Mouse (Mus musculus) lung, postnatal 0 days (tissue): ENCODE measurements around the gene Traf3. TPM values are rescaled to one million over a fixed set of nuclear protein-coding genes. Genes with fewer than 3 reads are reported as not detected.

ENCODE experiments used
- ATAC-seq: fragments of 200-750 bp; cut with Nextera tagmentation; 2 replicates; pipeline ENCODE4 v1.8.0; 2017; ENCODE audit warnings: moderate library complexity
- DNase-seq: peaks from one replicate; pipeline ENCODE4 v3.0.0-alpha.2; 2016; ENCODE audit warnings: low spot score
- H3K27ac ChIP-seq: fragments of 300-500 bp; sonication (generic); 2 replicates; pipeline ENCODE4 v1.5.1; 2014; ENCODE audit warnings: antibody characterized with exemption, mild to moderate bottlenecking, low read length, mixed read lengths
- H3K27me3 ChIP-seq: fragments of 300-500 bp; sonication (generic); replicated peaks from 2 replicates; pipeline ENCODE4 v1.6.1; 2014; ENCODE audit warnings: low read length, mixed read lengths; ENCODE audit not compliant: insufficient read depth
- H3K36me3 ChIP-seq: fragments of 300-500 bp; sonication (generic); 2 replicates; pipeline ENCODE4 v1.6.1; 2014; ENCODE audit warnings: low read length, mixed read lengths; ENCODE audit not compliant: insufficient read depth
- H3K4me1 ChIP-seq: fragments of 300-500 bp; sonication (generic); 2 replicates; pipeline ENCODE4 v1.6.1; 2014; ENCODE audit warnings: antibody characterized with exemption, low read depth, low read length, mixed read lengths; ENCODE audit not compliant: insufficient read depth
- H3K4me2 ChIP-seq: fragments of 300-500 bp; sonication (generic); replicated peaks from 2 replicates; pipeline ENCODE4 v1.6.1; 2014; ENCODE audit warnings: low read depth, mild to moderate bottlenecking, low read length, moderate library complexity, mixed read lengths
- H3K4me3 ChIP-seq: fragments of 300-500 bp; sonication (generic); 2 replicates; pipeline ENCODE4 v1.5.1; 2014; ENCODE audit warnings: low read depth, low read length
- H3K9ac ChIP-seq: fragments of 300-500 bp; sonication (generic); replicated peaks from 2 replicates; pipeline ENCODE4 v1.6.1; 2014; ENCODE audit warnings: low read depth, mild to moderate bottlenecking
- H3K9me3 ChIP-seq: fragments of 300-500 bp; sonication (generic); 2 replicates; pipeline ENCODE4 v1.6.1; 2016; ENCODE audit warnings: low read length, mixed read lengths
- CTCF ChIP-seq: IDR thresholded peaks from 2 replicates; pipeline ENCODE4 v1.5.1; 2016; ENCODE audit warnings: antibody characterized with exemption, mild to moderate bottlenecking
- EP300 ChIP-seq: IDR thresholded peaks from 2 replicates; pipeline ENCODE4 v1.6.1; 2016; ENCODE audit warnings: antibody characterized with exemption, mild to moderate bottlenecking, control low read depth
- WGBS: fragments of 180-500 bp; shearing (Covaris S2); extraction: QIAGEN DNeasy Blood & Tissue Kit; methylation state at CpG from one replicate; pipeline ENCODE4 v1.1.7; 2014; 5-methylcytosine and 5-hydroxymethylcytosine counted together
- polyA plus RNA-seq: library from polyadenylated mRNA; unstranded; fragments of >200 nt; fragmentation: Nextera tagmentation; extraction: Ambion mirVana; gene quantifications from 2 replicates; pipeline ENCODE4 v1.2.1, GENCODE M21; 2015

Gene Traf3
- polyA plus RNA-seq, 1 experiment from 2014 or later: 3.1 TPM

DNA sequence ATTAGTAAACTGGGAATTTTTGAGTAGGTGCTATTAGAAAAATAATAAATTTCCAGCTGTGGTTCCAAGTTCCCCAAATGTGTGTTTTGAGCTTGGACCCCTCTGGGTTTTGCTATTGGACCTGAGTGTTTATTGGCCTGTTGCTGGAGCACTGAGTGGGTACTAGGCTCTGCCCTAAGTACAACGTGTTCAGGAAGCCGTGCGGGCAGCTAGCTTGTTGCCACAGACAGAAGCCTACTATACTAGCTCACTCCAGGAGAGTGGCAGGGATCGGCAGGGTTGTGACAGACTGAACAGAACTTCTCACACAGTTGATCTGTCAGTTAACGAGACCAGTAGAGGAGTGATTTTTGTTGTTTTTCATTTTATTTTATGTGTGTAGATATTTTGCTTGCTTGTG lies 24.2 kb downstream of the Traf3 start:
- no peak for TF ChIP-seq CTCF
- WGBS: 73% methylated on average over 5 of the region's 5 CpGs
- Histone ChIP-seq H3K4me1 (no peaks in the 10 kb centered on the region), H3K4me2 (no peak overlapping the region), H3K4me3 (no peak overlapping the region), H3K27ac (no peak overlapping the region), H3K36me3 (no peaks in the 10 kb centered on the region), H3K9me3 (no peaks in the 10 kb centered on the region), H3K9ac (no peak overlapping the region), H3K27me3 (no peaks in the 10 kb centered on the region)
- no peak for ATAC-seq
- DNase-seq: no peak

DNA sequence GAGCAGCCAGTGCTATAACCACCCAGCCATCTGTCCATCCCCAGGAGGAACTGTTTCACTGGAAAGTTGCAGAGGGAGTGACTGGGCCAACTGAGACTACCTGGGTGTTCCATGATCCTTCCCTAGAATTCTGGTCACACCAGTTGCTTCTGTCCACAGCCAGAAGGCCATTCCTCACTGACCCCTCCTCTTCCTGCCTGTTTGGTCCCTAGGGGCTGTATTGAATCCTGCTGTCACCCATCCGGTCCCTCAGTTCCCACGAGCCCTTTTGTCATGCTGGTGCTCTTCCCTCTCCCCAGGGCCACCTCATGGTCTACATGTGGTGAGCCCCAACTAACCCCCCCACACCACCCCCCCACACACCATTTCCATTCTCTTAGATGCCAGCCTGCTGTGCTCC lies 24.7 kb downstream of the Traf3 start:
- no peak overlapping the region for H3K27ac ChIP-seq
- no peaks in the 10 kb centered on the region for H3K27me3 ChIP-seq
- no peaks in the 10 kb centered on the region for H3K4me1 ChIP-seq
- DNase-seq (no peak), ATAC-seq (peak; percentile 23; the same call in 1 of the 2 replicates)
- no peak overlapping the region for H3K4me3 ChIP-seq
- no peak overlapping the region for H3K4me2 ChIP-seq
- H3K36me3 ChIP-seq: no peaks in the 10 kb centered on the region
- no peak overlapping the region for H3K9ac ChIP-seq
- WGBS: 68% methylated on average over 2 of the region's 2 CpGs
- no peaks in the 10 kb centered on the region for H3K9me3 ChIP-seq
- TF ChIP-seq EP300 (no peak), CTCF (no peak)

DNA sequence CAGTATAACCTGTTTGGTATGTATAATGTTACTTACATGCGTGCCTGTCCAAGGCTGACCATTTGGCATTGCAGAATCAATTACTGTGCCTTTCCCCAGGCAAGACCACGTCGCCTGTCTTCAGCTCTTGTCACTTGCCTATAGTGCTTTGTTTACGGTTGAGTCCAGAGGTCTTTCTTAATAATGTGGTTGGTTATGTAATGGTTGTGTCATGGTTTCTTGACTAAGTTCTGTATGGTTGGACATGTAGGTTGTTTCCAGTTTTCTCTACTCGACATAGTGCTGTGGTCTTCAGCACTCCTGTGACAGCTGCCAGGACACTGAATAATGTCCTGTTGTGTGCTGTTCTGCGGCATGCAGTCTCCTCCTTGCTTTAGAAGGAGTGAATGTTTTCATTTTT lies 26.6 kb downstream of the Traf3 start:
- no peak overlapping the region for H3K4me2 ChIP-seq
- H3K36me3 ChIP-seq: no peaks in the 10 kb centered on the region
- 55% methylated on average over 6 of the region's 6 CpGs for WGBS
- ATAC-seq: peak; percentile 28
- H3K9ac ChIP-seq: no peak overlapping the region
- no peak overlapping the region for H3K27ac ChIP-seq
- no peaks in the 10 kb centered on the region for H3K27me3 ChIP-seq
- TF ChIP-seq EP300: no peak
- TF ChIP-seq CTCF: no peak
- no peaks in the 10 kb centered on the region for H3K4me1 ChIP-seq
- no peaks in the 10 kb centered on the region for H3K9me3 ChIP-seq
- peak; percentile 35 for DNase-seq
- no peak overlapping the region for H3K4me3 ChIP-seq

DNA sequence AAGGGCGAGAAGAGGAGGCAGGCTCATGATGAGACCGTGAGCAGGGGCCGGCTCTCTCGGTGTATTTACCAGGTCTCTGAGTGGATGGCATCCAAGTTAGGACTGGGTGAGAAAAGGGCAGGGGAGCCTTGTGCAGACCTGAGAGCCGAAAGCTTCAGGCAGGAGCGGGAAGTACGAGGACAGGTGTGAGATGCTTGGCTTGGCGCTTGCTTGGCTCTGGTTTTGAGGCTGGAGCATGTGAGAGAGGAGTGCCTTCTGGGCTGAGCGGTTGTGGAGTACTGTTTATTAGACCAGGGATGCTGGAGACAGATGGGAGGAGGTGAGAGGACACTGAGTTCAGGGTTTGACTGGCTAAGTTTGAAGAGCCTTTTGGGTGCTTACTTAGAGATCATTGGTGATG lies 27.2 kb downstream of the Traf3 start:
- no peak overlapping the region for H3K27ac ChIP-seq
- H3K4me3 ChIP-seq: no peak overlapping the region
- ATAC-seq (no peak), DNase-seq (no peak)
- no peaks in the 10 kb centered on the region for H3K27me3 ChIP-seq
- TF ChIP-seq EP300: no peak
- TF ChIP-seq CTCF: no peak
- no peak overlapping the region for H3K4me2 ChIP-seq
- no peak overlapping the region for H3K9ac ChIP-seq
- no peaks in the 10 kb centered on the region for H3K4me1 ChIP-seq
- no peaks in the 10 kb centered on the region for H3K9me3 ChIP-seq
- H3K36me3 ChIP-seq: no peaks in the 10 kb centered on the region
- WGBS: 59% methylated on average over 9 of the region's 9 CpGs

DNA sequence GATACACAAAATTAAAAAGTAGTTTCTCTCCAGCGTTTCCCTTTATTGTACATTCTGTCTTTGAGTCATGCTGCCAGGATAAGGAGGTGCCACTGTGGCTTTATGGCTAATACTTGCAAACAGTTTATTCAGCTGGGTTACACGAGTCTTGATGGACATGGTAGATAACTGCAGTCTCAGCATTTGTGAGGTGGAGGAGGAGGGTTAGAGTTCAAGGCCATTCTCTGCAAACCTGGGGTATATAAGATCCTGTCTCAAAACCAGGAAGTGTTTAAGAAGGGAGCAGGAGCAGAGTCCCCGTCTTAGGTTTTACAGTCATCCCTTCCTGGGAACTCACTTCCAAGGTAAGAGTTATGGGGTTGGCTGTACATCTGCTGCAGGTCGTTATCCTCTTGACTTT lies 30.4 kb downstream of the Traf3 start:
- H3K9me3 ChIP-seq: no peaks in the 10 kb centered on the region
- H3K27me3 ChIP-seq: no peaks in the 10 kb centered on the region
- DNase-seq (no peak), ATAC-seq (no peak)
- 72% methylated on average over 4 of the region's 4 CpGs for WGBS
- TF ChIP-seq EP300 (no peak), CTCF (no peak)
- H3K4me1 ChIP-seq: no peaks in the 10 kb centered on the region
- no peaks in the 10 kb centered on the region for H3K36me3 ChIP-seq
- H3K4me2 ChIP-seq: no peak overlapping the region
- H3K9ac ChIP-seq: no peak overlapping the region
- no peak overlapping the region for H3K4me3 ChIP-seq
- no peak overlapping the region for H3K27ac ChIP-seq

DNA sequence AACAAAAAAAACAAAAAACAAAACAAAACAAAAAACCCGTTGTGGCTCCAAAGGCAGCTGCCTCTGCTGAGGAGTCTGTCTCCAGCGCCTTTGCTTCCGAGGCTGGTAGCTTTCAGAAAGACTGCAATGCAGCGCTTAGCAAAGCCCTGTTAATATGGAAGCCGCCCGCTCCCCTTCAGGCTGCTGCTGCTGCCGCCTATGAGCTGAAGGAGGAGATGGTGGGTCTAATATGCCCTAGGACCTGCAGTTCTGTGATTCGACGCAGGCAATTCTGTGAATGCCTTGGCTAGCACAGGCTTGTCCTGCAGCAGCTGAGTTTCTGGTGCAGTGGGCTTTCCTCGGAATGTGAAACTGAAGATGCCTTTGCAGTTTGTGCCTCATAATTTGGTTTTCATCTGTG lies 36.9 kb downstream of the Traf3 start:
- Histone ChIP-seq H3K36me3 (no peaks in the 10 kb centered on the region), H3K9me3 (no peaks in the 10 kb centered on the region), H3K4me3 (no peak overlapping the region), H3K9ac (no peak overlapping the region), H3K27ac (no peak overlapping the region), H3K4me1 (no peaks in the 10 kb centered on the region), H3K4me2 (no peak overlapping the region), H3K27me3 (no peaks in the 10 kb centered on the region)
- WGBS: 85% methylated on average over 10 of the region's 10 CpGs
- TF ChIP-seq EP300 (no peak), CTCF (no peak)
- DNase-seq (no peak), ATAC-seq (no peak)

DNA sequence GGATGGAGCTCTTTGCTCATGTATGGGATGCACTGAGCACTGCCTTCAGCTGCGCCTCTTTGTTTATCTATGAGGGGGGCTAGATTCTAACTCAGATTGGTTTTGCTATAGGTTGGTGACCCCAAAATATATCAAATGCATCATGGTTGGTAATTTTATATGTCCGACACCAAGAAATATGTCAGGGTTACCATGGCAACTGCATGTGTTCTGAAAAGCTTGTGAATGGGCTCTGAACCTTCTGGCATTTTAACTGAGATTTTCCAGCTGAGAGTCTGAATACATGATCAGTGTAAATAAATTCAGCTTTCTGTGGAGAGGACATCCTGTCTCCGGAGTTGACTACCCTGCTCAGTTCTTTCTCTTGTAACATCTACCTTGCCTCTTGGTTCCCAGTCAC lies 37.8 kb downstream of the Traf3 start:
- ATAC-seq: no peak
- H3K27me3 ChIP-seq: no peaks in the 10 kb centered on the region
- DNase-seq: no peak
- H3K36me3 ChIP-seq: no peaks in the 10 kb centered on the region
- TF ChIP-seq CTCF (no peak), EP300 (no peak)
- no peak overlapping the region for H3K4me3 ChIP-seq
- no peak overlapping the region for H3K27ac ChIP-seq
- WGBS: 66% methylated on average over 3 of the region's 3 CpGs
- H3K9me3 ChIP-seq: no peaks in the 10 kb centered on the region
- H3K4me2 ChIP-seq: no peak overlapping the region
- H3K9ac ChIP-seq: no peak overlapping the region
- H3K4me1 ChIP-seq: no peaks in the 10 kb centered on the region
